Mouse (Mus musculus): Measurements from ENCODE around the gene Prr29. TPM values are rescaled to one million over a fixed set of nuclear protein-coding genes. Genes with fewer than 3 reads are reported as not detected.
A peak's percentile ranks its signal among the peaks of the same experiment; 100 is the strongest.
"Not testable (repeated sequence)": the region's sequence is repeated elsewhere in the genome, so short reads cannot be mapped to it uniquely, and the experiment has no call there.

Prr29 gene
- total RNA-seq (2014; fragmentation: Nextera tagmentation) = not detected in 2 replicates
- total RNA-seq (2017) = not detected in 2 replicates

DNA sequence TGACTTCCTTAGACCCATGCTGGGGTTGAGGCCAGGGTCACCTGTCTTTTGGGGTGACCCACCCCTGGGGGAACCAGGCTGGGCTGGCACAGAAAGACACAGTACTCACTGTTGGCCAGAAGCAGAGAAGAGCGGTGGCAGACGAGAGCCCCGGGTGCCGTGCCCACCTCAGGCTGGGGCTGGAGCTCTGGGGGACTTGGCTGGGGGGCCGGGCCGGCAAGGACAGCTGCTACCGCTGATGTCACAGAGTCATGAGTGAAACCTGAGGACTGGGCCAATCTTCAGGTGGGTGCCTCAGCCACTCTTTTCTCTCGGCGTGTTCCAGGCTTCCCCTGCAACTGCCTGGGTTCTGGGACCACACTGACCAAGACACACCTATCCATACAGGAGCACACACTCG is at the start of gene Prr29:
Prr29 (plus strand) TSS at position 107 of the 400 bp plus-strand sequence.
- no peak; the same call in 1 of the 2 replicates for ATAC-seq (replicated peaks; ENCODE audit: poor library complexity, severe bottlenecking)

DNA sequence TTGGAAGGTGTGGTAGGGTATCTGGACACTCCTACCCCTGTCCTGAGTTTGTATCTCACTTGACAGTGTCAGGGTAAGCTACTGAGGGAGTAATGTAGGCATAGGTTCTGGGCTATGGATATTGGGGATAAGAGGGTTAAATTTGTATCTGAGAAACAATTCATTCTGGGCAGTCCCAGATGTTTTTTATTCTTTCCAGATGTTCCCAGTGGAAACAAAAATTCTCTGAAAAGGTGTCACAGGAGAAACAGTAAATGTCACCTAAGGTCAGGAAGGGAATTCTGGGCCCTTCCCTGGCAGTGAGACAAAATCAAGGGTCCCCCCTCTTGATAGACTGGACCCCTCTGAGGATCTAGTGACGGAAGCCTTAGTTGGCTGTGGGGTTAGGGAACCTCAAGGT is 48.9 kb upstream of the Prr29 start:
- ATAC-seq (replicated peaks; ENCODE audit: poor library complexity, severe bottlenecking) = no peak

DNA sequence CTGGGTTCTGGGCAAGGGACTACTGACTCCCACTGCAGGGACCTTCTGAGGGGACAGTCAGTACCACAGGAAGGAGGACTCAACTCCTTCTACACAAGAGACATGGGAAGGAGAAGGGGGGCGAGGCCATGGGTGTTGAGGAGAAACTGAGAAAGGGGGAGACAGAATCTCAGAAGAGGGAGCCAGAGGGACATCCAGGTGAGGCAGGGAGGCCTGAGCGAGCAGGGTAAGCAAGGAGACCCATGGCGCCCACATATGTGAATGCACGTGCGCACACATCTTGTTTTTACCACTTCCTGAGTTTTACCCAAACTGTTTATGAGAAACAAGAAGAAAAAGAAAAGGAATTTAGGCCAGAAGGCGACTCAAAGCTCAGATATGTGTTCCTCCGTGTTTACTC is 47.5 kb upstream of the Prr29 start:
- ATAC-seq (replicated peaks; ENCODE audit: poor library complexity, severe bottlenecking) = no peak

DNA sequence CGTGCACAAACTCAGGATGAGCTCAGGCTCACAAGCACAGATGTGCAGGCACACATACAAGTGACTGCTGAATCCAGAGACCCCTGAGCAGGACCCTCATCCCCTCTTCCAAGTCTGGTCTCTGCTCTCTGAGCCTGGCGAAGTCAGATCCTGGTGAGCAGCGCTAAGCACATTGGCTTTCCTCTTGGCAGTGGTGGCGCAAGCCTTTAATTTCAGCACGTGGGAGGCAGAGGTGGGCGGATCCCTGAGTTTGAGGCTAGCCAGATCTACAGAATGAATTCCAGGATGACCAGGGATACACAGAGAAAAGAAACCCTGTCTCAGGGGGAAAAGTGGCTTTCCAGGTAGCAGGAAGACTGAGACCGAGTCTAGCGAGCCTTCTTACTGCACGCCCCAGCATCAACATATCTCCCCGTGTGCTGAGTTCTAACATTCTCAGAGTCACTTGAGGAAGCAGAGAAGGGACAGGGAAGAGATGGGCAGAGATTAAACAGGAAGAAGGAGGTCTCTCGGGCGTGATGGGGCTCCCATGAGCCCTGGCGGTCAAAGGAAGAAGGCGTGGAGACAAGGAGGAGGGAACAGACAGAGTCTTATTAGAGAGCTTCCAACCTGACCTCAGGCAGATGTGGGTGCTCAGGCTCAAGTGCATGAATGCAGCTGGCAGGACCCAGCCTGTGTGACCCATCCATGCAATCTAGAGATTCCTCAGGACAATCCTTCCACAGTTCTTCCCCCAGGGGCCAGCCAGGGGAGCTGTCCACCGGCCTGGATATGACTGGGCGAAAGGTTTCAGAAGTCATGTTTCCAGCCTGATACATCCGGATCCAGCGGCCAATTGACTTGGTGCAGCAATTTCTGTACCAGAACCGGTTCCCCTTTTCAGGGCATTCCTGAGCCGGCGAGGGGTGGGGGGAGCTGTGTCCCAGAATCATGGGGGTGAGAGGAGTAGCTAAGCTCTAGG is 46.6 kb upstream of the Prr29 start:
- ATAC-seq (replicated peaks; ENCODE audit: poor library complexity, severe bottlenecking) = peak; percentile 66

DNA sequence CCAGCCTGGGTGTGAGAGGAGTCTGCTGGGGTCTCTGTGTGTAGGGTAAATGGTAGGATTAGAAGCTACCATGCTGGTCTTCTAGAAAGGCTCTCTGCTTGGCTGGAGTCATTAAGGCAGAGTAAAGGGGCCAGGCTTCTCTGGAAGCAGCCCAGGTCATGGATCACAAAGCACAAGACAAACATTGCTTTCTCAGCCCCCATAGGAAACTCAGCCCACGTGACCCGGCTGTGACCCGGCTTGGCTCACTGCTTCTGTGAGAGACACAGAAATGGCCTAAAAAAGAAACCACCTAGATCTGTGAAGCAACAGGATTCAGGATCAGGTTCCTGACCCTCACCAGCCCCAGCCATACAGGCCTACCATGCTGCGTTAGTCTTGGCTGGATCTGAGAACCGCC is 40.4 kb upstream of the Prr29 start:
- ATAC-seq (replicated peaks; ENCODE audit: poor library complexity, severe bottlenecking) = no peak

DNA sequence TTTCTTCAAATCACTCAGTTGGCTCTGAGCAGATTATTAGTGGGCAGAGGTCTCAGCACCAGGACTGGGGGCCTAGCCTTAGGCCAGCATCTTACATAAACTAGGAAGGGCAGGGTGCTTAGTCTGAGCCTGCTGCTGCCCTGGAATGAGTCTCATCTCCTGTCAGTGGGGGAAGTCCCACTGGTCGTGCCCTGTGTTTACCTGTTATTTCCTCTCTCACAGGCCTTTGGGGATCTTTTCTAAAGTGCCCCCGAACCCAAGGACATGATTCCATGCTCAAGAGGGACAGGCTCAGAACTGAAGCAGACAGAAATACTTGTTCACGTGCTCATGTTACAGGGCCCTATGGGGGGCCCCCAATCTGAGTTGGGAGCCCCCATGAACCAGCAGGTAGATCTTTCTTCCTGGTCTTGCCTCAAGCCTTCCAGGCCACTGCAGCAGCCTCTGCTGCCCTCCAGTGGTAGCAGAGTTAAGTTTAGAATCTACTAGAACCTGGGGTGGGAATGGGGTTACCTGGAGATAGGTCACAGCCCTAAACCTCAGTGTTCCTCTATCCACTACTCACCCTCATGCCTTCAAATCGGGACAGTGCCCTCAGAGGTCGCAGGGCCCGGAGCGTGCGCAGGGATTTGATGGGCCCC is 39.6 kb upstream of the Prr29 start:
- peak; percentile 55 for ATAC-seq (replicated peaks; ENCODE audit: poor library complexity, severe bottlenecking)

DNA sequence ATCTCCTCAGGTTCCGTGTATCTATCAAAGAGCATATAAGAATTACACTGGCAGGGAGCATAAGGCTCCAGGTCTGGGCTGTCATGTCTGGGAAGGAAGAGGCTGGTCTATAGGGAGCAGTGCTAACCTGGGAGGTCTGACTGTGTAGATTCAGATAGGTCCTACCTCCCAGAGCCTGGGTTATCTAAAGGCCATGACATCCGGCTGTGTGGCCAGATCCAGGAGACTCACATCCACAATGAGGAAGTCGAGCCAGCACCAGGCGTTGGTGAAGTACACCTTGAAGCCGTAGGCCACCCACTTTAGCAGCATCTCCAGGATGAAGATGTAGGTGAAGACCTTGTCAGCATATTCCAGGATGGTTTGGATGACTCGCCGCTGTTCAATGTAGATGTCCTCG is 38.8 kb upstream of the Prr29 start:
- ATAC-seq (replicated peaks; ENCODE audit: poor library complexity, severe bottlenecking) = no peak

DNA sequence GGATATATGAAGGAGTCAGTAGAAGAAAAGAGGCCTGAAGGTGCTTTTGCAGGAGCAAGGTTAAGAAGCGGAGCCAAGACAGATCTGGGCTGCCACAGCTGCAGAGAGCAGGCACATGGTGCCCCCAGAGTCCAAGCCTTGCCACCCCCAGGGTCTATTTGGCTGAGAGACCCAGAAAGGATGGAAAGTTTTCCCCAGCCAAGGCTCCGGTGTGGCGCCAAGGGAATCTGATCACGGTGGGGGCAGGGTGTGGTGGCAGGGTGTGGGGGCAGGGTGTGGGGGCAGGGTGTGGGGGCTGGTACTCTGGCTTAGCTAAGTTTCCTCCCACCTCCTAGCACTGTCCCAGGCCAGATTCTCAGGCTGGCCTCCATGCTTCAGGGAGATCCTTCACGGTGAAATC is 36.8 kb upstream of the Prr29 start:
- ATAC-seq (replicated peaks; ENCODE audit: poor library complexity, severe bottlenecking) = no peak

DNA sequence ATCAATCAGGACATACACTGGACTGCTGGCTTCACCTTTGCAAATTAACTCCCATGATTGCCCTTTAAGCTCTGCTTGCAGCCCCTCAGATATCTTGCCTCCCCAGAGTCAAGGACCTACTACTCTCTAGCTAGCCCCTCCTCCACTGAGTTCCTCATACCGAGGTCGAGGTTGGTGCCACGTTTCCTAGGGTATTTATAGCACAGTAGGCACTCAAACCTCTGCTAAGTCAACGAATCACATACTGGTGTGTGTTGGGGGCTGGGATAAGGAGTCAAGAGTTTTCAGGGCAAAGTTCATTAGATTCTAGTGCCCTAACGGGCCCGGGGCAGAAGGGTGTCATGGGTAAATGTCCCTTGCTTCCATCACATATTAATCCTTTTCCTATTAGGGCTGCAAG is 36.1 kb upstream of the Prr29 start:
- peak; percentile 32; the same call in 1 of the 2 replicates for ATAC-seq (replicated peaks; ENCODE audit: poor library complexity, severe bottlenecking)

DNA sequence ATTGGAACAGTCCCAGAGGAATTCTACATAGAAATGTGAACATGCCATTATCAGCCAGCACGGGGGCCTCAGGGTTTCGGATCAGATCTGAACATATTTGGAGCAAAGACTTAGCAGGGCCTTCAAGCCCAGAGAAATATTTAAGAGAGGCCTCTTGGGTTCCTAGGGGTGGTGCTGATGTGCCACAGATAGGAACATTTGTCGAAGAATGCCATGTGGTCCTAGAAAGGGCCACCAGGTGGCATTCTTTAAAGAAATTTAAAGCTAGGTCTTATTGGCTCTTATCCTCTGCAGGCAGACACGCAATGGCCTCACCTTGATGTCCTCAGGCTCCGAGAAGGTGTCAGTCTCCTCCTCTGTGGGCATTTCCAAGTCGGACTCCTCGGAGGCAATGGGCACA is 35.6 kb upstream of the Prr29 start:
- peak; percentile 59 for ATAC-seq (replicated peaks; ENCODE audit: poor library complexity, severe bottlenecking)

DNA sequence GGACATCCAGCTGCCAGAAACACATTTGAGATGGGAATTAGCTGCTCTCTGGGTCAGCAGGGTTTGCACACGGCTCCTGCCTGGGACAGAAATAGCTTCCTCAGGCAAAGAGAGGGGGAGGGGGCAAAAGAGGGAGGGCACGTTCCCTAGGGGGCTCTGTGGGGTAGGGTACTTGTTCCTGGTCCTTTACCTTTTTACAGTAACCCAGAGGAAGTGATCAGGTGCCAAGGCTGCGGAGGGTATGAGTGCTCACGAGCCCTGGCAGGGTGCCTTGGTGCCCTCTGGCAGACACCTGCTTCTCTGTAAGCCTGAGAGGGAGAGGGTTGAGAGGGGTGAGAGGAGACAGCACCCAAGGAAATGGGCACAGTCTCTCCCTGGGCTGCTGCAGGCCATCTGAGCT is 32.8 kb upstream of the Prr29 start:
- ATAC-seq (replicated peaks; ENCODE audit: poor library complexity, severe bottlenecking) = no peak

DNA sequence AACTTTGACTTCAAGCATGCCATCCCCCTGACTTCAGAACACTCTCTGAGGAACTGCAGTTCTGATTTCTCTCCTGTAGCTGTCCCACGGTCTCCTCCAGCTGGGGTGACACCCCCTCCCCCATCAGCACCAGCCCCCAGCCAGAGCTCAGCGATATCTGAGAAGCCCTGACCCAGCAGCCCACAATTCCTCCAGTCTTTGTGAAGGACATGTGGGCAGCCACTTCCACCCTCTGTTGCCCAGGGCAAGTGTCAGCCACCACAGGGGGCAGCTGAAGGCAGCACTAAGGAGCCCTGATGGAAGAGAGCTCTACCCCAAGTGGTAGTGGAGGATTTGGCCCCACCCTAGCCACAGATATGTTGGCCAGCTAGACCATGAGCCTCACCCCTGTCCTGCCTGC is 31.2 kb upstream of the Prr29 start:
- ATAC-seq (replicated peaks; ENCODE audit: poor library complexity, severe bottlenecking) = no peak

DNA sequence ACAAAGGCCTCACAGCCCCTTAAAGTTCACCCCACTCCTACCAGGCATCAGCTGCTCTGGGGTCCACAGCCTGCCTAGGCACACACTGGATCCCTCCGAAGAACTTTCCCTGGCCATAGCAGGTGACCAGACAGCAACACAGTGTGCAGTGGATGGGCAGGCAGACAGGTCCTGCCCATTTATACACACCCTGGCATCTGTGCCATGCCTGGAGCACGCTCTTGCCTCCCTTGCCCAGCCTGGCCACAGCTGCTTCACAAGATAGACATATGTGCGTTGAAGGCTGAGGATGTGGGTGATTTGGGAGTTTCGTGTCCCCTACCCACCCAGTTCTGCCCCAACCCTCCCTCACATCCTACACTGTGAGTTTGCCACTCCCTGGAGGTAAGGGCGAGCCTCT is 27.2 kb upstream of the Prr29 start:
- ATAC-seq (replicated peaks; ENCODE audit: poor library complexity, severe bottlenecking) = no peak

DNA sequence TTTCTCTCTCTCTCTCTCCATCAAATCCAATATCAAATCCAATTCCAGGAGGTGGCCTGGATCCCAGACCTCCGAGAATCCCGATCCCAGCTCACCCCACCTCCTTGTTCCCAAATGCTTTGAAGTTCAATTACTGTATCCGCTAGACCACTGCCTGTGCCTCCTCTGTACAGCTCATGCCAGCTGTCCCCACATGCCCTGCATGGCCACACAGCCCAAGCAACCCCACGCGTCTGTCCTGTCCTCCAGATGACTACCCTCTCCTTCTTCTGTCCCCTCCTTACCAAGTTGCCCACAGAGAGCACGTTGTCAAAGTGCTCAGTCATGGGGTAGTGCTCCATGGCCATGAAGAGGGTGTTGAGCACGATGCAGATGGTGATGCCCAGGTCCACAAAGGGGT is 26.4 kb upstream of the Prr29 start:
- no peak for ATAC-seq (replicated peaks; ENCODE audit: poor library complexity, severe bottlenecking)

DNA sequence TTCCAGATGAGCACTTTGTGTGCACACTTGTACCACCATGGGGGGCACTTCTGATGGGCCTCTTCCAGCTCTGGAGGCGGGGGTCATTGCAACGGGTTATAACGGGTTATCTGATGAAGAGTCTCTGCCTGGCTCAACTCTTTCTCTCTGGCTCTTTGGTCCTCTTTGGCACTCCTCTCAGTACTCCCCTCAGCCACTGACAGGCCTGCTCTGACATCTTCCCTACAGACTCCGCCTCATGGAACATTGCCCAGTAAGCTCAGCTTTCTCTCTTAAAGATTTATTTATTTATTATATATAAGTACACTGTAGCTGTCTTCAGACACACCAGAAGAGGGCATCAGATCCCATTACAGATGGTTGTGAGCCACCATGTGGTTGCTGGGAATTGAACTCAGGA is 25.9 kb upstream of the Prr29 start:
- ATAC-seq (replicated peaks; ENCODE audit: poor library complexity, severe bottlenecking) = not testable (repeated sequence)

DNA sequence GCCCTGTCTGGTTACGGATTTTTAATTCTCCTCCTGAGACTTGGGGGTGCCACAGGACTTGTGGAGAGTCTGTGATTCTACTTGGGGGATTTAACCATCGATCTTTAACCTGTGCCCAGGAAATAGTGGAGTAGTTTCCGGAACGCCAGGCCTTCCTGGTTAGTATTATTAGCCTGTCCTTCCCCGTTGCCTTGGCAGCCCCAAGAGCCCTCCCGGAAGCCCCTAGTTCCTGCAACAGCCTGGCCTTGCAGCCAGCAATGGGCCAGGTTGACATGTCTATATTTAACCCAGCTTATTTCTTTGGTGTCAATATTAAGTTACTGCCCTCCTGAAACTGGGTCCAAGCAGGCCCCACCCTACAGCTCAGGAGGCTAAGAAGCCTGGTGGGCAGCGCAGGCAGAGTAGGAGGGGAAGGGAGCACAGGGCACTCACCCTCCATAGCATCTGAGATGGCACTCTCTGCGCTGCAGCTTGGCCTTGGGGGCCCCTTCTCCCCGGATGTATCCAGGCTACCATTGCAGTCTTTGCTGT is 24.2 kb upstream of the Prr29 start:
- ATAC-seq (replicated peaks; ENCODE audit: poor library complexity, severe bottlenecking) = peak; percentile 63

DNA sequence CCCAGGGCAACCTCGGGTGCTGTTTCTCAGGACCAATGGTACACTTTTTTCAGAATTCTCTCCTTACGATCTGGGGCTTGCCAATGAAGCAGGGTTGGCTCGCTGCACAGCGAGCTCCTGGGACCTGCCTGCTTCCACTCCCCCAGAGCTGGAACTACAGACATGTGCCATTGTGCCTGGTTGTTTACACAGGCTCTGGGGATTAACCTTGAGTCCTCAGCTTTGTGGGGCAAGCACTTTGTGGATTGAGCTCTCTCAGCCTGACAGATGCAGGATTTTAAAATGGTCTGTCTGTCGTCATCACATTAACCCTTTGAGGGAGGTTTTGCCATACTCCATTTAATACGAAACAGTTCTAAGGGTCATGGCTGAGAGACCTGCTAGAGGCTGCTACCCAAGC is 20.4 kb upstream of the Prr29 start:
- ATAC-seq (replicated peaks; ENCODE audit: poor library complexity, severe bottlenecking) = no peak

DNA sequence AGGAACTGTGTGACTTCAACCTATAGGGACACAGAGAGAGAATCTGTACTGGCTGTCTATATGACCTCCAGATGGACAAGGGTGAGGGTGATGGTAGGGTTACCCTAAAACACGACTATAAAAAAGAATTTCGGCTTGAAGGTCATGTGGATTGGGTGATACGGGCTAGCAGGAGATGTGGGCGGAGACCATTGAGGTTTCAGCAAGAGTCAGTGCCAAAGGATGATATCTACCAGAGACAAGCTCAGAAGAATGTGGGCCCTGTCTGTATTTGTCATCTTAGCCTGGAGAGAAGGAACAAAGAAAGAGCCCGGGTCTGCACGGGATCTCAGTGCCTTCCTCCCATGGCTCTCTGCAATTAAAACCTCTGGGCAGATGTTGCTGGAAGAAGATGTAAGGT is 15.5 kb upstream of the Prr29 start:
- no peak for ATAC-seq (replicated peaks; ENCODE audit: poor library complexity, severe bottlenecking)

DNA sequence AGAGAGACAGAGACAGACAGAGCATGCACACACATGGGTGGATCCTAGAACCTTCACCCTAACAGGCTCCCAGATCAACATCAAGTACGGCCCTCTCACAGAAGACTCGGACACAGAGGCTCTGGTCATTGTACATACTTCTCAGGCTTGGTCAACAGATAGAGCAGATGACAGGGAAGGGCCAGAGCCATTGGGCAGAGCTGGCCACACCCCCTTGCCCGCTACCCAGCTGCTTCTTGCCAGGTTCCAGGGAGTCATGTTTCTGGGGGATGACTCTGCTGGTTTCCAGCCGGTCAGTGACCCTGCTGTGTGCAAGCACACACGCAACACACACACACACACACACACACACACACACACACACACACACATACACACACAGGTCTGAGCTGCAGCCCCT is 14.4 kb upstream of the Prr29 start:
- no peak for ATAC-seq (replicated peaks; ENCODE audit: poor library complexity, severe bottlenecking)

DNA sequence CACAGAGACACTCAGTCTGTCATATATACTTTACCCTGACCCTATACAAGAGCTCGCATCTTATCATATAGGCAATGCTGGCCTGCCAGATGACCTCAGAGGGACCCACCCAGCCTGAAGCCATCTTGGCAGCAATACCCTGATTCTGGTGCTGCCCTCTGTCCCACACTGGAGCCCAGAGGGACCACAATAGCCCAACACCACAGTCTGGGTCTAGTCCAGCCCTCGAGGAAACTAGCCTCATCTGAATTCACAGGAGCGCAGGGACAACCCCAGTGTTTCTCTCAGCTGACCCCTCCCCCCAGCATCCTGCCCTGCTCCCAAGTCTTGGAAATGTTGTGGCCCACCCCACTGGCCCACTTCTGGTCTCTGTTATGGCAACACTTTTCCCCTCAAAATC is 14.0 kb upstream of the Prr29 start:
- ATAC-seq (replicated peaks; ENCODE audit: poor library complexity, severe bottlenecking) = no peak

DNA sequence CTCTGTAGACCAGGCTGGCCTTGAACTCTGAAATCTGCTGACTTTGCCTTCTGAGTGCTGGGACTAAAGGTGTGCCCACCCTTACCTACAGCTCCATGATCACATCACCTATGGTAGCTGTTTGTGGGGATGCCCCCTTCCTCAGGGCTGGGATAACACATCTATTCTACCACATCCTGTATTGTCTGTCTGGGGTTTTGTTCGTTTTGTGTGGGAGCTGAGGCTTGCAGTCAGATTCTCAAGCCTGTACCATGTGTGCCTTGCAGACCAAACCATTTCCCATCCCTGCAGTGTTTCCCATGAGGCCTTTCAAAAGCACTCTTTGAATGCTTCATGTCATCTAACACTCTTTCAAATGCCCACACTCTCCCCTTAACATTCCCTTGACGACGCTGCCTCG is 13.3 kb upstream of the Prr29 start:
- no peak for ATAC-seq (replicated peaks; ENCODE audit: poor library complexity, severe bottlenecking)
